Comparison of ENCODE assay signal across 14 mouse cellular contexts in the genomic region with DNA sequence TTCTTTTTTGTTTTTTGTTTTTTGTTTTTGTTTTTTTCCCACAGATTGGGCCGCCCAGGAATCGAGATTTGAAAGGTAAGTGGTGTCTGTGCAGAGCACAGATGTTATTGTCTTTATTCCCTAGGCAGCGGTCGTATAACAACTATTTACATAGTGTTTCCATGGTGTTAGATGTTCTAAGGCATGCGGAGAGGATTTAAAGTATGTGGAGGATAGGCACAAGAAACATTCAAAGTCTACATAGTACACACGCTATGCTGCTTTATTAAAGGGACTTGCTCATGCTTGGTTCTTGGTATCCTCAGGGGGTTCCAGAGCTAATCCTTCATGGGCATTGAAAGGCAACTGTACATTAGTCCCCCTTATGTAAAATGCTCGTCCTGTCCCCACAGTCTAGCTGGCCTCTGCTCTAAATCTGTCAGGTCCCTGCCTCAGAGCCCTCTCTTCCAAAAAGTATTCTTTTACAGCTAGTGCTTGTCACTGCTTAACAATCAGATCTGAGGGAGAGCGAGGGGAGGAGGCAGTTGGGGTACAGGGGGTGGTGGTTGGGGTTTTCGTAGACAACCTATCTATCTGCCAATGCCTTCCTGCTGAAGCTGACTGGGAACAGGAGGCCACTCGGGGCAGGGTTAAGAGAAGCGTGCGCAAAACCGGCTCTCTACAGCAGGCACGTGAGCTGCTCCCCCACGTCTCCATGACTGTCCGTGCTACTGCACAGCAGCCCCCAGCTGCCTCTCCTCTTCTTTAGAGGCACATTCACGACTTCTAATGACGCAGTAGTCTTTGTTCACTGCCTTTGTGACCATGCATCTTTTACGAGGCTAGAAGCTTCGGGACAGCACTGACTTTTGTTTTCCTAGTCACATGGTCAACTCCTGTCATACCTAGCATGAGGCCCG. TPM values are rescaled to one million over a fixed set of nuclear protein-coding genes. Genes with fewer than 3 reads are reported as not detected.
DNase-seq lines count a peak whose midpoint lies in the region; ATAC-seq lines count a peak whose summit lies in the region.
"Had no signal": no experiment of that assay in that cellular context is flagged by ENCODE, and none has a peak within 500 bp of the region (broad histone marks: within the 10 kb centered on the region; RNA-seq: fewer than 3 reads in every experiment).

No protein-coding gene starts in this region.

- H3K4me2 ChIP-seq in forebrain, embryonic 16.5 days (ENCODE audit: low read length) = no peak overlapping the region
- H3K4me2 ChIP-seq in midbrain, embryonic 11.5 days = no peak overlapping the region

- WGBS in forebrain, embryonic 16.5 days = 26% methylated on average over 21 of the region's 21 CpGs
- 28% methylated on average over 21 of the region's 21 CpGs for WGBS in midbrain, embryonic 11.5 days

- no peaks in the 10 kb centered on the region for H3K9me3 ChIP-seq in megakaryocyte, embryonic 14.5 days
- H3K9me3 ChIP-seq in forebrain, embryonic 16.5 days (ENCODE audit: control insufficient read depth, low read length) = no peaks in the 10 kb centered on the region
- no peaks in the 10 kb centered on the region for H3K9me3 ChIP-seq in midbrain, embryonic 11.5 days (ENCODE audit: control insufficient read depth, low read length)

- no peak overlapping the region for H3K27ac ChIP-seq in forebrain, embryonic 16.5 days (ENCODE audit: low read length)
- peak overlapping the region; percentile 66 for H3K27ac ChIP-seq in midbrain, embryonic 11.5 days (ENCODE audit: low read depth, low read length)
- H3K27ac ChIP-seq: heart, adult 2 months had no signal

- peaks cover 16% of the 10 kb centered on the region for H3K27me3 ChIP-seq in megakaryocyte, embryonic 14.5 days (replicated peaks)
- no peaks in the 10 kb centered on the region for H3K27me3 ChIP-seq in forebrain, embryonic 16.5 days (replicated peaks; ENCODE audit: control insufficient read depth, insufficient read depth, low read length)
- no peaks in the 10 kb centered on the region for H3K27me3 ChIP-seq in midbrain, embryonic 11.5 days (ENCODE audit: control insufficient read depth, insufficient read depth, low read length)

- H3K9ac ChIP-seq in forebrain, embryonic 16.5 days (replicated peaks; ENCODE audit: low read depth, low read length) = no peak overlapping the region
- peak overlapping the region; percentile 37; the same call in 1 of the 2 replicates for H3K9ac ChIP-seq in midbrain, embryonic 11.5 days (ENCODE audit: low read length)

- intact Hi-C loops in left cerebral cortex, postnatal 10 days (cut with DNase I) = no loop called here

- no peaks in the 10 kb centered on the region for H3K36me3 ChIP-seq in megakaryocyte, embryonic 14.5 days (replicated peaks; ENCODE audit: low read length)
- no peaks in the 10 kb centered on the region for H3K36me3 ChIP-seq in forebrain, embryonic 16.5 days (ENCODE audit: control insufficient read depth, insufficient read depth)
- H3K36me3 ChIP-seq in midbrain, embryonic 11.5 days (ENCODE audit: control insufficient read depth, insufficient read depth, low read length) = no peaks in the 10 kb centered on the region

- peak; percentile 94 for DNase-seq in midbrain, embryonic 11.5 days (ENCODE audit: low spot score, missing footprints)
- peak; percentile 22 for DNase-seq in retina, postnatal 1 day
- DNase-seq in layer of hippocampus, adult 9-11 months = no peak
- DNase-seq in right cerebral cortex, adult 18-20 months = no peak
- DNase-seq in left cerebral cortex, postnatal 10 days (ENCODE audit: extremely low spot score in 1 of 2, low spot score in 2 of 2) = no peak
- DNase-seq: heart, adult 2 months; left cerebral cortex, postnatal 4 days; spleen, adult 18-20 months had no signal

- H3K4me3 ChIP-seq in megakaryocyte, embryonic 14.5 days (replicated peaks) = peak overlapping the region; percentile 54
- no peak overlapping the region for H3K4me3 ChIP-seq in forebrain, embryonic 16.5 days (replicated peaks; ENCODE audit: low read length)
- no peak overlapping the region for H3K4me3 ChIP-seq in midbrain, embryonic 11.5 days (ENCODE audit: low read depth, low read length)
- H3K4me3 ChIP-seq: heart, adult 2 months had no signal

- ATAC-seq in megakaryocyte, adult 5-6 weeks (ENCODE audit: poor library complexity, severe bottlenecking) = no peak
- ATAC-seq in forebrain, embryonic 16.5 days = peak; percentile 67
- ATAC-seq in midbrain, embryonic 11.5 days (ENCODE audit: low FRiP score) = peak; percentile 90

- peaks cover 50% of the 10 kb centered on the region for H3K4me1 ChIP-seq in megakaryocyte, embryonic 14.5 days
- peaks cover 9% of the 10 kb centered on the region for H3K4me1 ChIP-seq in forebrain, embryonic 16.5 days (replicated peaks; ENCODE audit: control insufficient read depth, insufficient read depth, low read length)
- H3K4me1 ChIP-seq in midbrain, embryonic 11.5 days (ENCODE audit: control insufficient read depth, insufficient read depth, low read length) = peaks cover 24% of the 10 kb centered on the region

RNA-seq across cellular contexts. Expression of gene Prmt8, which starts 51.8 kb away (rescaled TPM):
- polyA plus RNA-seq in megakaryocyte, embryonic 14.5 days (2012; ENCODE audit: insufficient read depth, low replicate concordance) = 0.21 and 2.2 TPM in 2 replicates
- not detected in 2 replicates for total RNA-seq in megakaryocyte, adult 5-6 weeks (2015)
- not detected in 2 replicates for total RNA-seq in megakaryocyte, adult 5-6 weeks (2017)
- polyA plus RNA-seq in forebrain, embryonic 16.5 days (2015; fragmentation: Nextera tagmentation; extraction: Ambion mirVana) = 28.4 and 31.4 TPM in 2 replicates
- polyA plus RNA-seq in midbrain, embryonic 11.5 days (2014; fragmentation: Nextera tagmentation; extraction: Ambion mirVana) = 27.4 and 29.2 TPM in 2 replicates
- total RNA-seq in left cerebral cortex, postnatal 10 days (2021) = 100 to 1,000 TPM; 110 to 112 TPM
- total RNA-seq: common myeloid progenitor, adult 5-6 weeks; heart, adult 2 months; neutrophil, adult 5-6 weeks had no signal
- polyA plus RNA-seq: heart, adult 2 months; lung, embryonic 16.5 days had no signal

Comparison
In these comparisons a context has a peak if more than half of its experiments do, and no peak if none do; other contexts are left out.
1. DNase-seq: peak in midbrain, embryonic 11.5 days (single experiment) and retina, postnatal 1 day (single experiment); none in layer of hippocampus, adult 9-11 months (single experiment), right cerebral cortex, adult 18-20 months (single experiment) and left cerebral cortex, postnatal 10 days (0 of 2).